Mouse (Mus musculus) erythroblast, embryonic 14.5 days (primary cell): ENCODE results near the gene Rprd1b.

Experiments
- GATA1 ChIP-seq: IDR thresholded peaks from 2 replicates; pipeline ENCODE4 v1.6.1; 2012; ENCODE audit warnings: low read length, inconsistent platforms, mixed read lengths
- TAL1 ChIP-seq: IDR thresholded peaks from 3 replicates; pipeline ENCODE4 v1.6.1; 2012; ENCODE audit warnings: low read length, inconsistent platforms, mixed read lengths

- TF ChIP-seq GATA1 (no peak), TAL1 (no peak)
These were observed 49.1 kb upstream of the Rprd1b start for GRCm38 (mm10) chr2:157979241-157979640.
